Mouse (Mus musculus): ENCODE results near the gene Xlr3c. TPM values are rescaled to one million over a fixed set of nuclear protein-coding genes. Genes with fewer than 3 reads are reported as not detected.

The Xlr3c gene
- total RNA-seq (2023), result not detected

DNA sequence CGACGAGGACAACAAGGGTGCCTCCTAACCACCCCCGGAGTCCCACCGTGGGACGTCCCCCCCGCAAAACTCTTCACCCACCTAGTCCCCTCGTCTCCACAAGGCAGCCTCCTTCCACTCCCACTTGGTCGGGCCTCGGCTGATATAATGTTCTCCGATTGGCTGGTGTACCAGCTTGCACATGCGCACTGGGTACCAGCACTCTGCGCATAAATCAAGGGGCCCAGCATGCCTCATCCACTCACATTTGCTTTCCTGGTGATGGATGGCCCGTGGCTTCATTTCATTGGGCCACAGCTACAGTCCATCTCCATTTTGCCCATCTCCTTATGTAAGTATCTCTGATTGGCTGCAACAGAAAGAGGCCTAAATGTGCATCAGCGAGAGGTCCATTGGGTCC, at the start of gene Xlr3c:
Gene Xlr3c (minus strand): TSS at position 121 of the 400 bp plus-strand sequence.

DNA sequence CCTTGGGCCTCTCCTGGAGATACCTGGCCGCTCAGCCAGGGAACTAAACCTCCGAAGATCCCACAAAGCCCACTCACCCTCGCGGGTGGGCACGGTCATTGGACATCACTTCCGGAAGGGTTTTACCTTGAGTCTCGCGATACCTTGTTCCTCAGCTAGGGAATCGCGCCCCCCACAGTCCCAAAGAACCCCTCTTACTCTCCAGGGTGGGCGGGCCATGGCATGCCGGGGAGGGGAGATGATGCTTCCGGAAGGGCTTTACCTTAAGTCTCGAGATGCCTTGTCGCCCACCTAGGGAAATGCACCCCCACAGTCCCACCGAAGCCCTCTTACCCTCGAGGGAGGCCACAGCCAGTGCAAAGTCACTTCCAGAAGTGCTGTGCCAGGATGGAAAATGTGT, 27.7 kb upstream of the Xlr3c start, which contains the start of the genes Xlr5a and Xlr5c:
Gene Xlr5a (minus strand): TSS at position 101 of the 400 bp plus-strand sequence.
Gene Xlr5c (minus strand): TSS at position 101 of the 400 bp plus-strand sequence.

DNA sequence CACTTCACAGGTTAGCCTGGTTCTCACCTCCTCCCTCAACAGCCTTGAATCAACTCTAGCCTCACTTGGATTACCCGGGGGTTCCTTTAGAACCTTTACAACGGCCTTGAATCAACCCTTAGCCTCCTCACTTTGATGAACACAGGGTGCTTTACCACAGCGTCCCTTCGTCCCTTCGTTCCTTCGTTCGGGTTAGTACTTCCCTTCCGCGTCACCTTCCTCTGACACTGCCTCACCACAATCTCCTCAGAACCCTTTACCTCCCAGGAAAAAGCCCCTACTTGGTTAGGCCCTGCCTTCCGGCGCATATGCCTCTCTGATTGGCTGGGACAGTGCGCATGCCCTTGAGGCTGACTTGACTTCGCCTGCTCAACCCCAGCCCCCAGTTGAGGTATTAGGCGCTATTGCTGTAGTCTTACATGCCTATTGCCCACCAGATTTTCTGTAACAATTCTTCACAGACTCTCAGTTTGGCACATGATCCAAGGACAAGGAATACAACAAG, 22.3 kb downstream of the Xlr3c start, which contains the start of gene Xlr4c:
Gene Xlr4c (minus strand): TSS at position 310 of the 505 bp plus-strand sequence.

DNA sequence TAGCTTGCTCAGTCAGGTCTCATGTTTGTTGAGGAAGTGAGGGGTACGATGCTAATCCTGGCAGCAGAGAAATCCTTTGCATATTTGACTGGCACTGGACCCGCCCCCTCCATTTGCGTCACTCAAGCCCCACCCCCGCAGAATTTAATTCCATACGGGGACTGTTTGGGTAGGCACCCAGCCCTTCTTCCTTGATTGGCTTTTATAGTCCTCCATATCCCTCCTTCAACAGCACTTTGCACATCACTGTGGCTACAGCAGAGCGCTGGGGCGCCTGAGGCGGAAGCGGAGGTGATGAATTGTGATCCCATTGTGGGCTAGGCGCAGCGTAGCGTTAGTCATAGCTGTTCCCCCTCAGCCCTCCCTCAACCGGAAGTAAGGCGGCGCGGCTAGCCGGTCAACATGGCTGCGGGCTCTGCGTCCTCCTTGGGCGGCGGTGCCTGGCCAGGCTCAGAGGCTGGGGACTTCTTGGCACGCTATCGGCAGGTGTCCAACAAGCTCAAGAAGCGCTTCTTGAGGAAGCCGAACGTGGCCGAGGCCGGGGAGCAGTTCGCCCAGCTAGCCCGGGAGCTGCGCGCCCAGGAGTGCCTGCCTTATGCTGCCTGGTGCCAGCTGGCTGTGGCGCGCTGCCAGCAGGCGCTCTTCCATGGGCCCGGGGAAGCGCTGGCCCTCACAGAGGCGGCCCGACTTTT, 37.1 kb downstream of the Xlr3c start, which contains the start of gene F8a:
Gene F8a (plus strand): TSS at position 378 of the 692 bp plus-strand sequence.

DNA sequence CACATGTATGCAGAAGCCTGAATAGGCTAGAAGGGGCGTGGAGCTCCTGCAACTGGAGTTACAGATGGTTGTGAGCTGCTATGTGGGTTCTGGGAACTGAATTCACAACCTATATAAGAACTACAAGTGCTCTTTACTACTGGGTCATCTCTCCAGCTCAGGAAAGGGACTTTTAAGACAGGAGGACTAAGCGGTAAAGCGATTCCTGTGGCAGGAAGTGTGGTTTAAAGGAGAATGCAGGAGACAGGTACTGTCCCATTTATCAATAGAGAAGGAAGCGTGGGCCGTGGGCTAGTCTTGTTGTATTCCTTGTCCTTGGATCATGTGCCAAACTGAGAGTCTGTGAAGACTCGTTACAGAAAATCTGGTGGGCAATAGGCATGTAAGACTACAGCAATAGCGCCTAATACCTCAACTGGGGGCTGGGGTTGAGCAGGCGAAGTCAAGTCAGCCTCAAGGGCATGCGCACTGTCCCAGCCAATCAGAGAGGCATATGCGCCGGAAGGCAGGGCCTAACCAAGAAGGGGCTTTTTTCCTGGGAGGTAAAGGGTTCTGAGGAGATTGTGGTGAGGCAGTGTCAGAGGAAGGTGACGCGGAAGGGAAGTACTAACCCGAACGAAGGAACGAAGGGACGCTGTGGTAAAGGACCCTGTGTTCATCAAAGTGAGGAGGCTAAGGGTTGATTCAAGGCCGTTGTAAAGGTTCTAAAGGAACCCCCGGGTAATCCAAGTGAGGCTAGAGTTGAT, 51.2 kb downstream of the Xlr3c start, which contains the start of gene Xlr4b:
Gene Xlr4b (plus strand): TSS at position 515 of the 746 bp plus-strand sequence.

Other genes with a start within 250 kb of the Xlr3c start
- gene Pnma5, start 228.3 kb downstream of the Xlr3c start, total RNA-seq (2023), result 0.73 TPM
- not detected for gene Pnma3, start 200.6 kb downstream of the Xlr3c start, total RNA-seq (2023)
- gene Xlr4a, start 182.9 kb downstream of the Xlr3c start, total RNA-seq (2023), result 54.9 TPM
- 2.1 TPM for gene Xlr3a, start 168.3 kb downstream of the Xlr3c start, total RNA-seq (2023)
- gene Gm14685, start 148.3 kb downstream of the Xlr3c start, total RNA-seq (2023), result 1.7 TPM
- gene Xlr5b, start 116.6 kb downstream of the Xlr3c start, total RNA-seq (2023), result not detected
- not detected for gene DXBay18, start 115.9 kb downstream of the Xlr3c start, total RNA-seq (2023)
- gene Spin2d, start 88.4 kb downstream of the Xlr3c start, total RNA-seq (2023), result not detected
- gene Xlr3b, start 73.2 kb downstream of the Xlr3c start, total RNA-seq (2023), result 17.1 TPM
- 91.2 TPM for gene Xlr4b, start 51.1 kb downstream of the Xlr3c start, total RNA-seq (2023)
- 12.1 TPM for gene F8a, start 37.1 kb downstream of the Xlr3c start, total RNA-seq (2023)
- 47.5 TPM for gene Xlr4c, start 22.3 kb downstream of the Xlr3c start, total RNA-seq (2023)
- gene Xlr5a, start 27.6 kb upstream of the Xlr3c start, total RNA-seq (2023), result not detected
- gene Xlr5c, start 27.6 kb upstream of the Xlr3c start, total RNA-seq (2023), result not detected
- not detected for gene Gm45015, start 71.5 kb upstream of the Xlr3c start, total RNA-seq (2023)
- gene Zfp275, start 77.2 kb upstream of the Xlr3c start, total RNA-seq (2023), result 30.3 TPM
- gene Gm18336, start 133.3 kb upstream of the Xlr3c start, total RNA-seq (2023), result not detected
- gene Zfp92, start 145.7 kb upstream of the Xlr3c start, total RNA-seq (2023), result not detected
- 0.59 TPM for gene Trex2, start 170.0 kb upstream of the Xlr3c start, total RNA-seq (2023)
- gene Haus7, start 193.7 kb upstream of the Xlr3c start, total RNA-seq (2023), result 15.4 TPM
- gene Bgn, start 218.2 kb upstream of the Xlr3c start, total RNA-seq (2023), result 1.1 TPM
- gene Atp2b3, start 237.7 kb upstream of the Xlr3c start, total RNA-seq (2023), result not detected